9 mouse cellular contexts compared by ENCODE assay signal in genomic region chr6:124755831-124756595, GRCm38 (mm10). TPM values are rescaled to one million over a fixed set of nuclear protein-coding genes. Genes with fewer than 3 reads are reported as not detected.
DNase-seq lines count a peak whose midpoint lies in the region; ATAC-seq lines count a peak whose summit lies in the region.
"Had no signal": no experiment of that assay in that cellular context is flagged by ENCODE, and none has a peak within 500 bp of the region (broad histone marks: within the 10 kb centered on the region; RNA-seq: fewer than 3 reads in every experiment).

Gene Gm45234, minus strand, starts transcription at chr6:124756021.
Gene Atn1, minus strand, starts transcription at chr6:124756524.

- peaks cover 21% of the 10 kb centered on the region for H3K36me3 ChIP-seq in embryonic facial prominence, embryonic 10.5 days (replicated peaks)
- H3K36me3 ChIP-seq in heart, embryonic 12.5 days: no peaks in the 10 kb centered on the region
- peaks cover 5% of the 10 kb centered on the region; the same call in 1 of the 2 replicates for H3K36me3 ChIP-seq in kidney, embryonic 14.5 days (ENCODE audit: control insufficient read depth, insufficient read depth, low read length)

- peak within 1 kb of the TSS; percentile 95 for H3K9ac ChIP-seq in heart, embryonic 12.5 days
- H3K9ac ChIP-seq in kidney, embryonic 14.5 days (ENCODE audit: low read depth, low read length): peak within 1 kb of the TSS; percentile 97

- H3K9me3 ChIP-seq in embryonic facial prominence, embryonic 10.5 days: no peaks in the 10 kb centered on the region
- H3K9me3 ChIP-seq in heart, embryonic 12.5 days (replicated peaks): no peaks in the 10 kb centered on the region
- H3K9me3 ChIP-seq in kidney, embryonic 14.5 days (ENCODE audit: control insufficient read depth, low read length): no peaks in the 10 kb centered on the region

- H3K4me3 ChIP-seq in embryonic facial prominence, embryonic 10.5 days: peak within 1 kb of the TSS; percentile 81
- peak within 1 kb of the TSS; percentile 81 for H3K4me3 ChIP-seq in heart, embryonic 12.5 days
- H3K4me3 ChIP-seq in kidney, embryonic 14.5 days (ENCODE audit: low read length): peak within 1 kb of the TSS; percentile 88

- H3K27ac ChIP-seq in embryonic facial prominence, embryonic 10.5 days (replicated peaks): peak within 1 kb of the TSS; percentile 98
- H3K27ac ChIP-seq in heart, embryonic 12.5 days (ENCODE audit: poor library complexity, severe bottlenecking): peak within 1 kb of the TSS; percentile 90
- peak within 1 kb of the TSS; percentile 98 for H3K27ac ChIP-seq in kidney, embryonic 14.5 days (ENCODE audit: low read depth, low read length)

- H3K27me3 ChIP-seq in embryonic facial prominence, embryonic 10.5 days (replicated peaks; ENCODE audit: low read depth, poor library complexity, severe bottlenecking): no peaks in the 10 kb centered on the region
- no peaks in the 10 kb centered on the region for H3K27me3 ChIP-seq in heart, embryonic 12.5 days (replicated peaks)
- H3K27me3 ChIP-seq in kidney, embryonic 14.5 days (ENCODE audit: control insufficient read depth, insufficient read depth, low read length): no peaks in the 10 kb centered on the region

- H3K4me2 ChIP-seq in heart, embryonic 12.5 days: peak within 1 kb of the TSS; percentile 80
- H3K4me2 ChIP-seq in kidney, embryonic 14.5 days (replicated peaks; ENCODE audit: low read depth, low read length): peak within 1 kb of the TSS; percentile 70

- whole genome bisulfite sequencing in embryonic facial prominence, embryonic 10.5 days: 2% methylated on average over 91 of the region's 100 CpGs
- under 1% methylated on average over 71 of the region's 100 CpGs for WGBS in heart, embryonic 12.5 days
- WGBS in kidney, embryonic 14.5 days: under 1% methylated on average over 44 of the region's 100 CpGs

- DNase-seq in layer of hippocampus, adult 11-12 months (ENCODE audit: low spot score): peak; percentile 52
- DNase-seq in layer of hippocampus, adult 8-10 months (ENCODE audit: low spot score in 2 of 2): no peak
- peak; percentile 86 to 92 for DNase-seq in adrenal gland, adult (ENCODE audit: inconsistent age in 2 of 2, low spot score in 1 of 2)
- peak; percentile 86 for DNase-seq in embryonic facial prominence, embryonic 10.5 days (ENCODE audit: low spot score)
- peak; percentile 85 for DNase-seq in lung, postnatal 10 days
- DNase-seq in right cerebral cortex, postnatal 4 days: peak; percentile 62

- peak; percentile 73 for ATAC-seq in heart, embryonic 12.5 days (ENCODE audit: insufficient number of reproducible peaks, low FRiP score)
- peak; percentile 54 for ATAC-seq in kidney, embryonic 14.5 days (ENCODE audit: low FRiP score, low TSS enrichment)

- H3K4me1 ChIP-seq in embryonic facial prominence, embryonic 10.5 days: peaks cover 46% of the 10 kb centered on the region
- peaks cover 43% of the 10 kb centered on the region for H3K4me1 ChIP-seq in heart, embryonic 12.5 days (replicated peaks)
- H3K4me1 ChIP-seq in kidney, embryonic 14.5 days (ENCODE audit: control insufficient read depth, insufficient read depth, low read length): peaks cover 43% of the 10 kb centered on the region

RNA-seq across cellular contexts. Expression of gene Gm45234, which starts in this region (rescaled TPM):
- total RNA-seq in layer of hippocampus, adult 8-10 months (2022): 1 to 10 TPM in 1 of 4 experiments, not detected in 3; 5.1 TPM
- not detected in 2 replicates for polyA plus RNA-seq in embryonic facial prominence, embryonic 10.5 days (2016; fragmentation: Nextera tagmentation; extraction: Ambion mirVana)
- not detected in 2 replicates for polyA plus RNA-seq in heart, embryonic 12.5 days (2016; fragmentation: Nextera tagmentation; extraction: Ambion mirVana)
- not detected in 2 replicates for polyA plus RNA-seq in kidney, embryonic 14.5 days (2014; fragmentation: Nextera tagmentation; extraction: Ambion mirVana)
- total RNA-seq: neutrophil, adult 5-6 weeks had no signal

RNA-seq across cellular contexts. Expression of gene Atn1, which starts in this region (rescaled TPM):
- 100 to 1,000 TPM; 138 to 158 (median 147) TPM for total RNA-seq in layer of hippocampus, adult 8-10 months (2022)
- 12.6 and 15.2 TPM in 2 replicates for polyA plus RNA-seq in embryonic facial prominence, embryonic 10.5 days (2016; fragmentation: Nextera tagmentation; extraction: Ambion mirVana)
- polyA plus RNA-seq in heart, embryonic 12.5 days (2016; fragmentation: Nextera tagmentation; extraction: Ambion mirVana): 9.5 and 10.2 TPM in 2 replicates
- 17.5 and 17.7 TPM in 2 replicates for polyA plus RNA-seq in kidney, embryonic 14.5 days (2014; fragmentation: Nextera tagmentation; extraction: Ambion mirVana)

Comparison
In these comparisons a context has a peak if more than half of its experiments do, and no peak if none do; other contexts are left out.
1. DNase-seq: peak in layer of hippocampus, adult 11-12 months (single experiment), adrenal gland, adult (2 of 2), embryonic facial prominence, embryonic 10.5 days (single experiment), lung, postnatal 10 days (single experiment) and right cerebral cortex, postnatal 4 days (single experiment); none in layer of hippocampus, adult 8-10 months (0 of 2).
2. Peak in every context shown above with its lines, with median percentiles within 50 percentile points of each other: H3K27ac ChIP-seq and H3K4me3 ChIP-seq.